Mouse (Mus musculus) subcutaneous adipose tissue, adult 2 months (tissue): ENCODE measurements around the gene Gm3532. TPM values are rescaled to one million over a fixed set of nuclear protein-coding genes. Genes with fewer than 3 reads are reported as not detected.

Experiments used
- polyA plus RNA-seq: library from polyadenylated mRNA; depleted of rRNA; stranded (reverse); fragments of >200 nt; gene quantifications from 2 replicates; pipeline ENCODE4 v1.2.3, GENCODE M21; 2012; ENCODE audit warnings: low replicate concordance; rRNA removed

The Gm3532 gene
- not detected in 2 replicates for polyA plus RNA-seq

DNA sequence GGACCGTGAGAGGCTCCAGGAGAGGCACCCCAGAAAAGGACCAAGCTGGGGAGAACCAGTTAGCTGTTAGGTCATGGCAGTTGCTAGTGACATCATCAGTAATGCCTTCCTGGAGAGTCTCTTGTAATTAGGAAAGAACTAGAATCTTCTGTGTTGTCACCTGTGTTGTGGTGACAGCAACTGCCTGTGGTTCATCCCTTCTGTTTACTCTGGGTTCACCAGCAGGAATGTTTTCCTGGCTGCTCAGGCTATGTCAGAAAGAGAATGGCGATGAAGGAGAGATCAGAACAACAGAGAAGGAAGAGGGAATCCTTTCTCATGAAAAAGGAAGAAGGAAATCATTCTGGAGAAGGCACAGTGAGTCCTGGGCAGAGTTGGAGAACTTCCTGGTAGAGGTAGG, at the start of gene Gm3532:
Gm3532 (plus strand) TSS at position 301 of the 400 bp plus-strand sequence.

GRCm38 (mm10) chr14:5501374-5501773, 36.9 kb upstream of the Gm3532 start, which contains the start of gene Gm3488:
Gene Gm3488 (plus strand): TSS chr14:5501674.

Other genes starting within 250 kb of the Gm3532 start
- not detected in 2 replicates for gene Gm3542, start 203.6 kb upstream of the Gm3532 start, polyA plus RNA-seq
- gene Gm3500, start 149.4 kb upstream of the Gm3532 start, polyA plus RNA-seq, result 0.09 and 0.28 TPM in 2 replicates
- gene Gm3194, start 83.0 kb upstream of the Gm3532 start, polyA plus RNA-seq, result 0.17 and 0.92 TPM in 2 replicates
- not detected in 2 replicates for gene Gm8246, start 60.7 kb upstream of the Gm3532 start, polyA plus RNA-seq
- not detected in 2 replicates for gene Gm3187, start 54.3 kb upstream of the Gm3532 start, polyA plus RNA-seq
- gene Gm3488, start 36.8 kb upstream of the Gm3532 start, polyA plus RNA-seq, result 0.14 and 0.47 TPM in 2 replicates
- gene Gm8265, start 94.5 kb downstream of the Gm3532 start, polyA plus RNA-seq, result not detected in 2 replicates
- gene Gm9603, start 149.0 kb downstream of the Gm3532 start, polyA plus RNA-seq, result not detected in 2 replicates
- 0.19 and 2.4 TPM in 2 replicates for gene Gm3373, start 203.1 kb downstream of the Gm3532 start, polyA plus RNA-seq